Mouse (Mus musculus): ENCODE results near the gene Gm20503. TPM values are rescaled to one million over a fixed set of nuclear protein-coding genes. Genes with fewer than 3 reads are reported as not detected.
A peak's percentile ranks its signal among the peaks of the same experiment; 100 is the strongest.

Gene Gm20503
- total and polyA plus RNA-seq, 3 experiments: 0.13 to 0.70 TPM; not detected in 1

- no peak overlapping the region for H3K4me3 ChIP-seq (replicated peaks in 1 of 3; ENCODE audit: low read depth in 2 of 3, low read length in 2 of 3, poor library complexity in 1 of 3)
- TF ChIP-seq ZNF384 (IDR thresholded peaks at IDR 0.05; ENCODE audit: low read depth, low read length) (no peak), KAT2A (IDR thresholded peaks at IDR 0.05; ENCODE audit: insufficient replicate concordance, low read length) (no peak), SMC3 (IDR thresholded peaks at IDR 0.05; ENCODE audit: low read depth, low read length) (no peak), TBP (conservative IDR thresholded peaks at IDR 0.05; ENCODE audit: low read depth, low read length) (no peak), NELFE (IDR thresholded peaks at IDR 0.05; ENCODE audit: low read depth, low read length) (no peak), ZKSCAN1 (IDR thresholded peaks at IDR 0.05; ENCODE audit: borderline replicate concordance, low read depth, low read length) (no peak)
- H3K79me2 ChIP-seq (replicated peaks; ENCODE audit: control insufficient read depth, extremely low read depth, insufficient read depth, poor library complexity, severe bottlenecking): no peaks in the 10 kb centered on the region
- H3K9ac ChIP-seq (ENCODE audit: insufficient read depth, low read depth): no peak overlapping the region
- no peak for DNase-seq (ENCODE audit: extremely low read depth)
- no peaks in the 10 kb centered on the region for H3K4me1 ChIP-seq (ENCODE audit: control insufficient read depth in 1 of 2, insufficient read depth in 2 of 2)
- H3K4me2 ChIP-seq (ENCODE audit: insufficient read depth, low read depth, poor library complexity, severe bottlenecking): no peak overlapping the region
- H3K27me3 ChIP-seq (replicated peaks): no peaks in the 10 kb centered on the region
- in situ Hi-C loops (cut with MboI; ENCODE audit: low pct_ligation_motif_present, low pct_unique_long_range_greater_than_20kb, low sequenced_read_pairs) (no loop called here), dilution Hi-C loops (cut with MboI; ENCODE audit: extremely low pct_ligation_motif_present, extremely low pct_unique_long_range_greater_than_20kb, low sequenced_read_pairs) (no loop called here)
- no peaks in the 10 kb centered on the region for H3K9me3 ChIP-seq (replicated peaks; ENCODE audit: low read length)
- H3K36me3 ChIP-seq (replicated peaks in 1 of 2; ENCODE audit: control insufficient read depth in 1 of 2, insufficient read depth in 1 of 2, low read length in 1 of 2): no peaks in the 10 kb centered on the region
- no peak overlapping the region for H3K27ac ChIP-seq (ENCODE audit: insufficient read depth, low read depth)
These were observed 48.1 kb downstream of the Gm20503 start for GRCm38 (mm10) chr4:59051081-59051480.

- dilution Hi-C loops (cut with MboI; ENCODE audit: extremely low pct_ligation_motif_present, extremely low pct_unique_long_range_greater_than_20kb, low sequenced_read_pairs): no loop called here
- H3K27ac ChIP-seq (ENCODE audit: insufficient read depth, low read depth): no peak overlapping the region
These were observed 54.9 kb downstream of the Gm20503 start for GRCm38 (mm10) chr4:59057929-59058328.

GRCm38 (mm10) chr4:59062526-59062925 lies 59.5 kb downstream of the Gm20503 start:
- dilution Hi-C loops (cut with MboI; ENCODE audit: extremely low pct_ligation_motif_present, extremely low pct_unique_long_range_greater_than_20kb, low sequenced_read_pairs): no loop called here

More at GRCm38 (mm10) chr4:59057929-59058328, 54.9 kb downstream of the Gm20503 start:
- no peaks in the 10 kb centered on the region for H3K36me3 ChIP-seq (replicated peaks in 1 of 2; ENCODE audit: control insufficient read depth in 1 of 2, insufficient read depth in 1 of 2, low read length in 1 of 2)
- H3K4me1 ChIP-seq (ENCODE audit: control insufficient read depth in 1 of 2, insufficient read depth in 2 of 2): no peaks in the 10 kb centered on the region
- in situ Hi-C loops (cut with MboI; ENCODE audit: low pct_ligation_motif_present, low pct_unique_long_range_greater_than_20kb, low sequenced_read_pairs): no loop called here
- H3K4me2 ChIP-seq (ENCODE audit: insufficient read depth, low read depth, poor library complexity, severe bottlenecking): no peak overlapping the region
- H3K4me3 ChIP-seq (replicated peaks in 1 of 3; ENCODE audit: low read depth in 2 of 3, low read length in 2 of 3, poor library complexity in 1 of 3): no peak overlapping the region
- H3K9ac ChIP-seq (ENCODE audit: insufficient read depth, low read depth): no peak overlapping the region
- TF ChIP-seq USF2 (conservative IDR thresholded peaks at IDR 0.05; ENCODE audit: low read depth, low read length) (no peak), MAFK (IDR thresholded peaks at IDR 0.05; ENCODE audit: insufficient replicate concordance, low read length) (peak; percentile 81)
- DNase-seq (ENCODE audit: extremely low read depth): no peak
- H3K27me3 ChIP-seq (replicated peaks): no peaks in the 10 kb centered on the region
- no peaks in the 10 kb centered on the region for H3K79me2 ChIP-seq (replicated peaks; ENCODE audit: control insufficient read depth, extremely low read depth, insufficient read depth, poor library complexity, severe bottlenecking)
- no peaks in the 10 kb centered on the region for H3K9me3 ChIP-seq (replicated peaks; ENCODE audit: low read length)

More at GRCm38 (mm10) chr4:59062526-59062925, 59.5 kb downstream of the Gm20503 start:
- in situ Hi-C loops (cut with MboI; ENCODE audit: low pct_ligation_motif_present, low pct_unique_long_range_greater_than_20kb, low sequenced_read_pairs): no loop called here
- H3K4me2 ChIP-seq (ENCODE audit: insufficient read depth, low read depth, poor library complexity, severe bottlenecking): no peak overlapping the region
- no peak for DNase-seq (ENCODE audit: extremely low read depth)
- no peak for TF ChIP-seq RCOR1 (conservative IDR thresholded peaks at IDR 0.05; ENCODE audit: low read depth, low read length)
- TF ChIP-seq MAFK (IDR thresholded peaks at IDR 0.05; ENCODE audit: insufficient replicate concordance, low read length): no peak
- no peak for TF ChIP-seq MEF2A (IDR thresholded peaks at IDR 0.05; ENCODE audit: borderline replicate concordance, low read depth, low read length)
- TF ChIP-seq TCF12 (IDR thresholded peaks at IDR 0.05; ENCODE audit: low read depth, low read length): no peak
- TF ChIP-seq IRF4 (IDR thresholded peaks at IDR 0.05; ENCODE audit: low read depth, low read length): no peak
- no peak for TF ChIP-seq CTCF (conservative IDR thresholded peaks at IDR 0.05 in 1 of 2, IDR thresholded peaks at IDR 0.05 in 1 of 2; ENCODE audit: low read depth in 2 of 2, low read length in 2 of 2)
- no peak for TF ChIP-seq ZMIZ1 (IDR thresholded peaks at IDR 0.05; ENCODE audit: low read depth, low read length)
- TF ChIP-seq PAX5 (IDR thresholded peaks at IDR 0.05; ENCODE audit: low read length): no peak
- TF ChIP-seq KAT2A (IDR thresholded peaks at IDR 0.05; ENCODE audit: insufficient replicate concordance, low read length): no peak
- TF ChIP-seq RAD21 (IDR thresholded peaks at IDR 0.05; ENCODE audit: low read depth, low read length): no peak
- no peak for TF ChIP-seq POLR2A (IDR thresholded peaks at IDR 0.05; ENCODE audit: low read depth, low read length)
- no peak for TF ChIP-seq GABPA (IDR thresholded peaks at IDR 0.05; ENCODE audit: insufficient replicate concordance, low read depth, low read length)
- H3K9ac ChIP-seq (ENCODE audit: insufficient read depth, low read depth): no peak overlapping the region
- no peak overlapping the region for H3K27ac ChIP-seq (ENCODE audit: insufficient read depth, low read depth)
- no peaks in the 10 kb centered on the region for H3K79me2 ChIP-seq (replicated peaks; ENCODE audit: control insufficient read depth, extremely low read depth, insufficient read depth, poor library complexity, severe bottlenecking)
- no peaks in the 10 kb centered on the region for H3K4me1 ChIP-seq (ENCODE audit: control insufficient read depth in 1 of 2, insufficient read depth in 2 of 2)
- no peaks in the 10 kb centered on the region for H3K9me3 ChIP-seq (replicated peaks; ENCODE audit: low read length)
- H3K4me3 ChIP-seq (replicated peaks in 1 of 3; ENCODE audit: low read depth in 2 of 3, low read length in 2 of 3, poor library complexity in 1 of 3): no peak overlapping the region
- no peaks in the 10 kb centered on the region for H3K36me3 ChIP-seq (replicated peaks in 1 of 2; ENCODE audit: control insufficient read depth in 1 of 2, insufficient read depth in 1 of 2, low read length in 1 of 2)
- H3K27me3 ChIP-seq (replicated peaks): no peaks in the 10 kb centered on the region

Data from CH12.LX (cell line).